Mouse (Mus musculus) induced T-regulatory cell, adult 2 months (primary cell): ENCODE results near the gene Kdm4c.
"Not testable (repeated sequence)": the region's sequence is repeated elsewhere in the genome, so short reads cannot be mapped to it uniquely, and the experiment has no call there.

Experiments
- DNase-seq: peaks from one replicate; pipeline ENCODE4 v3.0.0-alpha.2; 2012; ENCODE audit warnings: low read depth

The Kdm4c gene

GRCm38 (mm10) chr4:74242176-74242575 is at the start of gene Kdm4c:
TSS of gene Kdm4c (plus strand) at chr4:74242497.
- no peak for DNase-seq

- no peak for DNase-seq
Observed at GRCm38 (mm10) chr4:74201281-74201811, 41.0 kb upstream of the Kdm4c start.

- not testable (repeated sequence) for DNase-seq
Observed at GRCm38 (mm10) chr4:74221780-74222179, 20.5 kb upstream of the Kdm4c start.

GRCm38 (mm10) chr4:74222360-74222759 is 19.9 kb upstream of the Kdm4c start:
- peak; percentile 43 for DNase-seq

GRCm38 (mm10) chr4:74224210-74224609 is 18.1 kb upstream of the Kdm4c start:
- no peak for DNase-seq

GRCm38 (mm10) chr4:74230994-74231393 is 11.3 kb upstream of the Kdm4c start:
- DNase-seq: peak; percentile 50

GRCm38 (mm10) chr4:74231405-74231804 is 10.9 kb upstream of the Kdm4c start:
- DNase-seq: peak; percentile 69

GRCm38 (mm10) chr4:74233534-74233933 is 8.8 kb upstream of the Kdm4c start:
- DNase-seq: no peak

- DNase-seq: peak; percentile 96
Observed at GRCm38 (mm10) chr4:74251348-74252244, 9.3 kb downstream of the Kdm4c start.

- DNase-seq: no peak
Observed at GRCm38 (mm10) chr4:74252245-74253105, 10.2 kb downstream of the Kdm4c start.

- DNase-seq: no peak
Observed at GRCm38 (mm10) chr4:74257882-74258281, 15.6 kb downstream of the Kdm4c start.

- no peak for DNase-seq
Observed at GRCm38 (mm10) chr4:74258538-74258937, 16.2 kb downstream of the Kdm4c start.

GRCm38 (mm10) chr4:74259331-74259730 is 17.0 kb downstream of the Kdm4c start:
- DNase-seq: no peak

GRCm38 (mm10) chr4:74261879-74262278 is 19.6 kb downstream of the Kdm4c start:
- DNase-seq: no peak

- DNase-seq: no peak
Observed at GRCm38 (mm10) chr4:74264428-74264955, 22.2 kb downstream of the Kdm4c start.

GRCm38 (mm10) chr4:74271180-74271579 is 28.9 kb downstream of the Kdm4c start:
- no peak for DNase-seq

- DNase-seq: no peak
Observed at GRCm38 (mm10) chr4:74277486-74277885, 35.2 kb downstream of the Kdm4c start.

- DNase-seq: no peak
Observed at GRCm38 (mm10) chr4:74280170-74280569, 37.9 kb downstream of the Kdm4c start.

- DNase-seq: no peak
Observed at GRCm38 (mm10) chr4:74287851-74288250, 45.6 kb downstream of the Kdm4c start.

- no peak for DNase-seq
Observed at GRCm38 (mm10) chr4:74294726-74295125, 52.4 kb downstream of the Kdm4c start.

GRCm38 (mm10) chr4:74305315-74306105 is 63.2 kb downstream of the Kdm4c start:
- no peak for DNase-seq
